In genomic region chrX:93011578-93011977, GRCm38 (mm10) we compare ENCODE assay signal across 20 mouse cellular contexts.
A peak's percentile ranks its signal among the peaks of the same experiment; 100 is the strongest.
DNase-seq lines count a peak whose midpoint lies in the region; ATAC-seq and TF ChIP-seq lines count a peak whose summit lies in the region.
"Had no signal": no experiment of that assay in that cellular context is flagged by ENCODE, and none has a peak within 500 bp of the region (broad histone marks: within the 10 kb centered on the region; RNA-seq: fewer than 3 reads in every experiment).

No protein-coding gene starts in this region.

- no peaks in the 10 kb centered on the region for H3K36me3 ChIP-seq in kidney, postnatal 0 days (ENCODE audit: insufficient read depth, low read length)
- H3K36me3 ChIP-seq in lung, postnatal 0 days (ENCODE audit: insufficient read depth, low read length), result no peaks in the 10 kb centered on the region
- H3K36me3 ChIP-seq: heart, embryonic 12.5 days; hindbrain, embryonic 15.5 days; intestine, embryonic 15.5 days; midbrain, embryonic 13.5 days; neural tube, embryonic 13.5 days had no signal

- H3K4me2 ChIP-seq in kidney, postnatal 0 days (ENCODE audit: low read length), result no peak overlapping the region
- H3K4me2 ChIP-seq in lung, postnatal 0 days (replicated peaks; ENCODE audit: low read depth, low read length), result no peak overlapping the region
- H3K4me2 ChIP-seq: heart, embryonic 12.5 days; hindbrain, embryonic 15.5 days; intestine, embryonic 15.5 days; midbrain, embryonic 13.5 days; neural tube, embryonic 13.5 days had no signal

- TF ChIP-seq EP300 in lung, postnatal 0 days (IDR thresholded peaks at IDR 0.05), result no peak

- peak; percentile 2 to 28 for DNase-seq in cerebellum, postnatal 10 days
- DNase-seq in cerebellum, adult 11-12 months, result no peak
- peak; percentile 42 for DNase-seq in kidney, postnatal 0 days (ENCODE audit: low spot score)
- DNase-seq in kidney, adult 8-10 months, result no peak
- DNase-seq in lung, postnatal 0 days (ENCODE audit: low spot score), result peak; percentile 19
- no peak for DNase-seq in lung, postnatal 25 days (ENCODE audit: low spot score)
- peak; percentile 2 for DNase-seq in brain, embryonic 14.5 days (ENCODE audit: low read depth)
- DNase-seq in gastrocnemius, adult 18-20 months (ENCODE audit: low spot score), result no peak
- DNase-seq: cerebellum, adult 9-11 months; heart, postnatal 36 days; liver; right cerebral cortex, postnatal 25 days; thymus, adult 2 months had no signal

- no peak for TF ChIP-seq POLR2A in brain, embryonic 14.5 days (IDR thresholded peaks at IDR 0.05; ENCODE audit: borderline replicate concordance, extremely low read depth, insufficient read depth, insufficient read length, poor library complexity, severe bottlenecking)

- no peak overlapping the region for H3K4me3 ChIP-seq in kidney, postnatal 0 days (replicated peaks; ENCODE audit: low read depth, low read length)
- H3K4me3 ChIP-seq in lung, postnatal 0 days (ENCODE audit: low read depth, low read length), result no peak overlapping the region
- H3K4me3 ChIP-seq: heart, embryonic 12.5 days; hindbrain, embryonic 15.5 days; intestine, embryonic 15.5 days; midbrain, embryonic 13.5 days; neural tube, embryonic 13.5 days had no signal

- H3K9me3 ChIP-seq in kidney, postnatal 0 days (replicated peaks; ENCODE audit: low read length), result no peaks in the 10 kb centered on the region
- H3K9me3 ChIP-seq in lung, postnatal 0 days (ENCODE audit: low read length), result no peaks in the 10 kb centered on the region
- H3K9me3 ChIP-seq: heart, embryonic 12.5 days; hindbrain, embryonic 15.5 days; intestine, embryonic 15.5 days; midbrain, embryonic 13.5 days; neural tube, embryonic 13.5 days had no signal

- H3K9ac ChIP-seq in kidney, postnatal 0 days (ENCODE audit: low read depth, low read length), result no peak overlapping the region
- no peak overlapping the region for H3K9ac ChIP-seq in lung, postnatal 0 days (replicated peaks; ENCODE audit: low read depth)
- H3K9ac ChIP-seq: heart, embryonic 12.5 days; hindbrain, embryonic 15.5 days; intestine, embryonic 15.5 days; midbrain, embryonic 13.5 days; neural tube, embryonic 13.5 days had no signal

- H3K27ac ChIP-seq in kidney, postnatal 0 days, result no peak overlapping the region
- H3K27ac ChIP-seq in lung, postnatal 0 days (ENCODE audit: low read length), result no peak overlapping the region
- H3K27ac ChIP-seq: hindbrain, embryonic 15.5 days; intestine, embryonic 15.5 days; midbrain, embryonic 13.5 days; neural tube, embryonic 13.5 days had no signal

- no peak for TF ChIP-seq CTCF in kidney, postnatal 0 days (IDR thresholded peaks at IDR 0.05; ENCODE audit: low read depth)
- no peak for TF ChIP-seq CTCF in lung, postnatal 0 days (IDR thresholded peaks at IDR 0.05)
- TF ChIP-seq CTCF in brain, embryonic 14.5 days (IDR thresholded peaks at IDR 0.05; ENCODE audit: borderline replicate concordance, extremely low read depth, insufficient read depth, insufficient read length), result no peak

- ATAC-seq in kidney, postnatal 0 days (replicated peaks; ENCODE audit: low FRiP score, low read depth), result no peak
- no peak for ATAC-seq in lung, postnatal 0 days
- ATAC-seq: CD4-positive, CD25-positive, alpha-beta regulatory T cell, adult 4 months; forebrain, embryonic 16.5 days; intestine, embryonic 15.5 days; midbrain, embryonic 13.5 days had no signal

- H3K27me3 ChIP-seq in kidney, postnatal 0 days (ENCODE audit: insufficient read depth, low read length), result no peaks in the 10 kb centered on the region
- H3K27me3 ChIP-seq in lung, postnatal 0 days (replicated peaks; ENCODE audit: insufficient read depth, low read length), result no peaks in the 10 kb centered on the region
- H3K27me3 ChIP-seq: heart, embryonic 12.5 days; hindbrain, embryonic 15.5 days; intestine, embryonic 15.5 days; midbrain, embryonic 13.5 days; neural tube, embryonic 13.5 days had no signal

- 48% methylated on average over 2 of the region's 2 CpGs for WGBS in kidney, postnatal 0 days
- WGBS in lung, postnatal 0 days, result 55% methylated on average over 2 of the region's 2 CpGs

- H3K4me1 ChIP-seq in kidney, postnatal 0 days (replicated peaks; ENCODE audit: insufficient read depth, low read length), result no peaks in the 10 kb centered on the region
- no peaks in the 10 kb centered on the region for H3K4me1 ChIP-seq in lung, postnatal 0 days (ENCODE audit: insufficient read depth, low read depth, low read length)
- H3K4me1 ChIP-seq: heart, embryonic 12.5 days; hindbrain, embryonic 15.5 days; intestine, embryonic 15.5 days; midbrain, embryonic 13.5 days; neural tube, embryonic 13.5 days had no signal

Comparison
In these comparisons a context has a peak if more than half of its experiments do, and no peak if none do; other contexts are left out.
1. DNase-seq: peak in cerebellum, postnatal 10 days (2 of 2), kidney, postnatal 0 days (single experiment), lung, postnatal 0 days (single experiment) and brain, embryonic 14.5 days (single experiment); none in cerebellum, adult 11-12 months (single experiment), kidney, adult 8-10 months (0 of 2), lung, postnatal 25 days (single experiment) and gastrocnemius, adult 18-20 months (single experiment).